1 mouse cellular context compared by ENCODE assay signal in genomic region chr16:85118916-85119315, GRCm38 (mm10).
TF ChIP-seq lines count a peak whose summit lies in the region.

No protein-coding gene starts in this region.

TF ChIP-seq in CH12.LX, 34 proteins besides CTCF, POLR2A, EP300 and RAD21 (continued from another document):
- TF ChIP-seq E2F4 (IDR thresholded peaks at IDR 0.05; ENCODE audit: insufficient replicate concordance, low read depth, low read length) (no peak), SIN3A (IDR thresholded peaks at IDR 0.05; ENCODE audit: low read length) (peak; percentile 31), CHD1 (IDR thresholded peaks at IDR 0.05; ENCODE audit: low read depth, low read length) (no peak), SMC3 (IDR thresholded peaks at IDR 0.05; ENCODE audit: low read depth, low read length) (no peak; the same call in 1 of the 2 replicates), ZC3H11A (IDR thresholded peaks at IDR 0.05; ENCODE audit: low read depth, low read length) (no peak), ETS1 (conservative IDR thresholded peaks at IDR 0.05; ENCODE audit: low read depth, low read length) (peak; percentile 78), USF2 (conservative IDR thresholded peaks at IDR 0.05; ENCODE audit: low read depth, low read length) (no peak), RCOR1 (conservative IDR thresholded peaks at IDR 0.05; ENCODE audit: low read depth, low read length) (peak; percentile 10; the same call in 1 of the 2 replicates), ZKSCAN1 (IDR thresholded peaks at IDR 0.05; ENCODE audit: borderline replicate concordance, low read depth, low read length) (no peak), MAX (IDR thresholded peaks at IDR 0.05; ENCODE audit: low read length) (peak; percentile 10; the same call in 1 of the 2 replicates), ZNF384 (IDR thresholded peaks at IDR 0.05; ENCODE audit: low read depth, low read length) (no peak), PAX5 (IDR thresholded peaks at IDR 0.05; ENCODE audit: low read length) (no peak), IRF4 (IDR thresholded peaks at IDR 0.05; ENCODE audit: low read depth, low read length) (peak; percentile 84)
